Mouse (Mus musculus) embryonic facial prominence, embryonic 12.5 days (tissue): ENCODE results near the gene Abl2. TPM values are rescaled to one million over a fixed set of nuclear protein-coding genes. Genes with fewer than 3 reads are reported as not detected.
"Not testable (repeated sequence)": the region's sequence is repeated elsewhere in the genome, so short reads cannot be mapped to it uniquely, and the experiment has no call there.

Experiments used
- ATAC-seq: fragments of 200-750 bp; cut with Nextera tagmentation; 2 replicates; pipeline ENCODE4 v1.8.0; 2017; ENCODE audit not compliant: insufficient number of reproducible peaks, insufficient read depth, low FRiP score, low TSS enrichment
- H3K27ac ChIP-seq: fragments of 300-500 bp; sonication (generic); 2 replicates; pipeline ENCODE4 v1.5.1; 2016; ENCODE audit warnings: mild to moderate bottlenecking
- H3K27me3 ChIP-seq: fragments of 300-500 bp; sonication (generic); 2 replicates; pipeline ENCODE4 v1.6.1; 2016; ENCODE audit warnings: mild to moderate bottlenecking, moderate library complexity
- H3K36me3 ChIP-seq: fragments of 300-500 bp; sonication (generic); 2 replicates; pipeline ENCODE4 v1.6.1; 2016; ENCODE audit warnings: mild to moderate bottlenecking
- H3K4me1 ChIP-seq: fragments of 300-500 bp; sonication (generic); 2 replicates; pipeline ENCODE4 v1.6.1; 2016
- H3K4me2 ChIP-seq: fragments of 300-500 bp; sonication (generic); replicated peaks from 2 replicates; pipeline ENCODE4 v1.6.1; 2016; ENCODE audit warnings: mild to moderate bottlenecking, moderate library complexity
- H3K4me3 ChIP-seq: fragments of 300-500 bp; sonication (generic); 2 replicates; pipeline ENCODE4 v1.5.1; 2016; ENCODE audit warnings: mild to moderate bottlenecking
- H3K9ac ChIP-seq: fragments of 300-500 bp; sonication (generic); 2 replicates; pipeline ENCODE4 v1.6.1; 2016; ENCODE audit warnings: mild to moderate bottlenecking, moderate library complexity
- H3K9me3 ChIP-seq: fragments of 300-500 bp; sonication (generic); 2 replicates; pipeline ENCODE4 v1.6.1; 2016; ENCODE audit warnings: mild to moderate bottlenecking, moderate library complexity
- WGBS: fragments of 180-500 bp; shearing (Covaris S2); methylation state at CpG from one replicate; pipeline ENCODE4 v1.1.7; 2016; 5-methylcytosine and 5-hydroxymethylcytosine counted together
- polyA plus RNA-seq: library from polyadenylated mRNA; unstranded; fragments of >200 nt; fragmentation: Nextera tagmentation; extraction: Ambion mirVana; gene quantifications from 2 replicates; pipeline ENCODE4 v1.2.1, GENCODE M21; 2016

Gene Abl2
- polyA plus RNA-seq, 1 experiment from 2014 or later = 6.1 TPM

DNA sequence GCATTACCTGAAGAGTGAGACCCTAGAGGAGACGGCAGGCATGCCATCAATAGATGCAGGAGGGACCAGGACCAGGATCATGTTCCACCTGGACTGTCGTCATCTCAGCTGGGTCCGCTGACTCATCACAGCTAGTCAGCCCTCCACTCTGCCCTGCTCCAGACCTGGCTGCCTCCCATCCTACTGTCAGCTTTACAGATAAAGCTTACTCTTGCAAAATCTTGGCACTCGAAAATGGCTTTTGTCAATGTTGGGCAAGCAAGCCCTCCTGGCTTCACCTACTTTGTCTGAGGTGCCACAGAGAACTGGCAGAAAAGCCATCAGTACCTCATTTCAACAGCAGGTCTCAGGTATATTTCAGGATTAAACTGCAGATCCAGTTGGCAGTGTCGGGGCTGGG, 100.1 kb downstream of the Abl2 start:
- Histone ChIP-seq H3K9me3 (no peaks in the 10 kb centered on the region), H3K9ac (no peak overlapping the region), H3K4me1 (0 out of 2 replicates have a peak, but pooled peaks cover 8% of the 10 kb centered on the region), H3K4me3 (no peak overlapping the region), H3K36me3 (no peaks in the 10 kb centered on the region), H3K27ac (no peak overlapping the region), H3K27me3 (no peaks in the 10 kb centered on the region), H3K4me2 (no peak overlapping the region)
- WGBS = 73% methylated on average over 5 of the region's 5 CpGs
- no peak for ATAC-seq

DNA sequence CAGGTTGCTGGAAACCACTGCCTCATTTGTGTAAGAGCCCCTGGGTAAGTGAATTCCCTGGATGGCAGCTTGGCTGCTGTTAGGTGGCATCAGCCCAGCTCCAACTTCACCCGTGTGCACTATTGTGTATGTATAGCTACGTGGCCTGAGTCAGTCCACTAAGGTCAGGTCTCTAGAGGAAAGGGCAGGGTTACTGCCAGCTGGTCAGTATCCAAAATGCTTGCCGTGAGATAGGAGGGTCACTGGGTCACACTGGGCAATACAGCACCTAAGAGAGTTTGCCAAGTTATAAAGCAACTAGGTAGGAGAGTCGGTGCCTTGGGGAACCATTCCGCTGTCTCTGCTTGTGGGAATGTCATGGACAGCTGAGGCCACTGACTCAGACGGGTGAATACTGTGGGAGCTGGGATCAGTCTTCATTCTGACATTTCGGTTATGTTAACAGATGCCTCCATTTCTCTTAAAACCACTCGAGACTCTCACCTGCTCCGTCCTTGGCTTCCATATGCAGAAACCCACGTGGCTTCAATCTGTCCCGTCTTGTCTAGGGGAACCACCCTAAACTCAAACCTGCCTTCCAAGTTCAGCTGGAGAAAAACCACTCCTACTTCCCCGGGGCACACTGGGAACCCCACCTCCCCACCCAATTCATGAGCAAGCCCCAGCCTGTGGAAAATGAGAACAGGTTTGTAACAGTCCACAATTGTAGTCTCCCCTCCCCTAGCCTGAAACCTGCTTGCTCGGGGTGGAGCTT, 101.5 kb downstream of the Abl2 start:
- no peak overlapping the region for H3K4me2 ChIP-seq
- 74% methylated on average over 13 of the region's 13 CpGs for WGBS
- H3K4me1 ChIP-seq = 0 out of 2 replicates have a peak, but pooled peaks cover 4% of the 10 kb centered on the region
- no peak overlapping the region for H3K4me3 ChIP-seq
- H3K27me3 ChIP-seq = no peaks in the 10 kb centered on the region
- H3K9ac ChIP-seq = no peak overlapping the region
- peak overlapping the region; percentile 36; the same call in 1 of the 2 replicates for H3K27ac ChIP-seq
- H3K9me3 ChIP-seq = no peaks in the 10 kb centered on the region
- peak; percentile 35; the same call in 1 of the 2 replicates for ATAC-seq
- H3K36me3 ChIP-seq = no peaks in the 10 kb centered on the region

DNA sequence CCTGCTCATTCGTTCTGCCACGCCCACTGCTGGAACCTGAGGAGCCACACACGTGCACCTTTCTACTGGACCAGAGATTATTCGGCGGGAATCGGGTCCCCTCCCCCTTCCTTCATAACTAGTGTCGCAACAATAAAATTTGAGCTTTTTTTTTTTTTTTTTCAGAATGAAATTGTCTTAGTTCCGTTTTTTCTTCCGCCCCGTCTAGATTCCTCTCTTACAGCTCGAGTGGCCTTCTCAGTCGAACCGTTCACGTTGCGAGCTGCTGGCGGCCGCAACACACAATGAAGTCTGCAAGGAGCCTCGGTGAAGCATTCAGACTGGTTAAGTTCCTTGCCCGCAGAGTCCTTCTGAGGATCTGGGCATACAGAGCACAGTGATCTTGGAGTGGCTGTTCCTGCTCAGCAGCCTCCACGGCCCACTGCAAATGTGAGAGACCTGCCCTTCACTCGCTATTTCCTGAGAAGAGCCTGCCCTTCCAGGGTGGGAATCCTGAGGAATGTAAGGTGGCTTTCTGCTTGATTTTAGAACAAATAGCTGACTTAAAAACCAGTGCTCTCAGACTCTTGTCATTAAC, 102.2 kb downstream of the Abl2 start:
- H3K36me3 ChIP-seq, ATAC-seq, H3K4me2 ChIP-seq, H3K4me3 ChIP-seq, H3K4me1 ChIP-seq, H3K9ac ChIP-seq, H3K27me3 ChIP-seq, H3K9me3 ChIP-seq: not testable (repeated sequence)
- 0 out of 2 replicates have a peak overlapping the region, but pooled peaks have one; percentile 36 for H3K27ac ChIP-seq
- WGBS = 66% methylated on average over 21 of the region's 21 CpGs

DNA sequence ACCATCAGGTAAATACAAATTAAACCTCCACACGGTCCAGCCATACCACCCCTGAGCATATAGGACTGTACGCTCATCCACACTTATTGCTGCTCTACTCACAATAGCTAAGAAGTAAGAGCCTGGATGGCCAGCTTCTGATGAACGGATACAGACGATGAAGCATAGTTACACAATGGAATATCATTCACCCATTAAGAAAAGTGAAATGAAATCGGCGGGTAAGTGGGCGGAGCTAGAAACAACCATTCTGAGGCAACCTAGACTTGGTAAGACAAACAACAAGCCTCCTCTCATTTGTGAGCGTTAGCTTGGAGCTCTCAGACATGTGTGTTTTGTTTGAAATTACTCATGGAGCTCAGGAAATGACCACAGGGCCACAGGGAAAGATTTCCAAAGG, 107.2 kb downstream of the Abl2 start:
- no peaks in the 10 kb centered on the region for H3K36me3 ChIP-seq
- no peaks in the 10 kb centered on the region for H3K27me3 ChIP-seq
- H3K4me3 ChIP-seq = no peak overlapping the region
- H3K4me1 ChIP-seq = no peaks in the 10 kb centered on the region; the same call in 1 of the 2 replicates
- ATAC-seq = no peak
- H3K27ac ChIP-seq = no peak overlapping the region
- H3K9ac ChIP-seq = no peak overlapping the region
- H3K4me2 ChIP-seq = no peak overlapping the region
- 84% methylated on average over 8 of the region's 8 CpGs for WGBS
- no peaks in the 10 kb centered on the region for H3K9me3 ChIP-seq

DNA sequence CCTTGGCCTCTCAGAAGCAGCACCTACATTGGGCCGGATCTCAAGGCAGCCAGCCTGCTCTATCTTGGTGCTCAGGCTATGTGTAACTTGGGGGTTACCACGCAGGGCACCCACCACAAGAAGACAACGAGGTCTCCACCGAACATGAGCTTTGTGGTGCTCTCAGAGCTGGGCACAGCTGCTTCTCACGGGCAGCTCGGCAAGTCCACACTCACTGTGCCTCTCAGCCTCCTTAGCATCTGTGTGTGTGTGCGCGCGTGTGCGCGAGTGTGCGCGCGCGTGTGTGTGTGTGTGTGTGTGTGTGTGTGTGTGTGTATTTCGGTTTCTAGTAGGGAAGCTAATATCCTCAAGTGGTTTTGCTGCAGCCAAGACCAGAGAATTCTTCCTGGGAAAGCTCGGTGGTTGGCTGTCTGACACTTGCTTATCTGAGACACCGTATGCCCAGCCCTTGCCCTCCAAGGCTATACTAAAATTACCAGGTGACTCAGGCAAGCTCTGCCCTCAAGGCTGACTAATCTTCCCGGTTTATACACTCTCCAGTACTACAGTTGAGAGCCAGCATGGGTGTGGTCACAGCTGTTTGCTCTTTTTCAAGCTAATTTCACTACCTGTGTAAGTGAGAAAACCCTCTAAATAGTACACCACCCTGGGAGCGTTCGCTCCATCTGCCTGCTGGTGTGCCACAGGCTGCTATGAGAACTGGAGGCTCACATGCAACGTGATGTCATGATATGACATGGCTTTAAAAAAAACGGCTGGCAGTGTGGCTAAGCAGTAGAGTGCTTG, 108.7 kb downstream of the Abl2 start:
- no peaks in the 10 kb centered on the region for H3K36me3 ChIP-seq
- H3K27me3 ChIP-seq = no peaks in the 10 kb centered on the region
- 85% methylated on average over 23 of the region's 23 CpGs for WGBS
- no peak overlapping the region for H3K4me3 ChIP-seq
- H3K27ac ChIP-seq = no peak overlapping the region
- H3K4me2 ChIP-seq = no peak overlapping the region
- no peak overlapping the region for H3K9ac ChIP-seq
- H3K9me3 ChIP-seq = no peaks in the 10 kb centered on the region
- no peaks in the 10 kb centered on the region; the same call in 1 of the 2 replicates for H3K4me1 ChIP-seq
- ATAC-seq = no peak

DNA sequence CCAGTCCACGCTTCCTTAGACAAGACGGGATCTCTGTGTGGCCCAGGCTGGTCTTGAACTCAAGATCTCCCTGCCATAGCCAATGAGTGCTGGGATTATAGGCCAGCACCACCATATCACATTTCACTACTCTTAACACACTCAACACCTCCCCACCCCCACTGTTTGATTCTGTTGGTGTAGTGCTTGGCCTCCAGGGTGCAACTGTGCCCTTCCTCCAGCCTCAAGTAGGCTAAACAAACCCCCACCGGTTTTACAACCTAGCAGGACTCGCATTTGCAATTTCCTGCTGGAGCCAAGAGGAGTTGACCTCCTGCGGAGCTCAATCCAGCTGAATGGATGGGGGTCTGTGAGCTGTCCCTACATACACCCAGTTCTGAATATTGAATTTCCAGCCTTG, 110.0 kb downstream of the Abl2 start:
- H3K4me2 ChIP-seq = no peak overlapping the region
- WGBS = 30% methylated on average over 5 of the region's 5 CpGs
- H3K4me1 ChIP-seq = peaks cover 4% of the 10 kb centered on the region; the same call in 1 of the 2 replicates
- no peak overlapping the region for H3K27ac ChIP-seq
- H3K4me3 ChIP-seq = no peak overlapping the region
- H3K27me3 ChIP-seq = peaks cover 3% of the 10 kb centered on the region; the same call in 1 of the 2 replicates
- no peak for ATAC-seq
- no peaks in the 10 kb centered on the region for H3K9me3 ChIP-seq
- H3K9ac ChIP-seq = no peak overlapping the region
- H3K36me3 ChIP-seq = no peaks in the 10 kb centered on the region

DNA sequence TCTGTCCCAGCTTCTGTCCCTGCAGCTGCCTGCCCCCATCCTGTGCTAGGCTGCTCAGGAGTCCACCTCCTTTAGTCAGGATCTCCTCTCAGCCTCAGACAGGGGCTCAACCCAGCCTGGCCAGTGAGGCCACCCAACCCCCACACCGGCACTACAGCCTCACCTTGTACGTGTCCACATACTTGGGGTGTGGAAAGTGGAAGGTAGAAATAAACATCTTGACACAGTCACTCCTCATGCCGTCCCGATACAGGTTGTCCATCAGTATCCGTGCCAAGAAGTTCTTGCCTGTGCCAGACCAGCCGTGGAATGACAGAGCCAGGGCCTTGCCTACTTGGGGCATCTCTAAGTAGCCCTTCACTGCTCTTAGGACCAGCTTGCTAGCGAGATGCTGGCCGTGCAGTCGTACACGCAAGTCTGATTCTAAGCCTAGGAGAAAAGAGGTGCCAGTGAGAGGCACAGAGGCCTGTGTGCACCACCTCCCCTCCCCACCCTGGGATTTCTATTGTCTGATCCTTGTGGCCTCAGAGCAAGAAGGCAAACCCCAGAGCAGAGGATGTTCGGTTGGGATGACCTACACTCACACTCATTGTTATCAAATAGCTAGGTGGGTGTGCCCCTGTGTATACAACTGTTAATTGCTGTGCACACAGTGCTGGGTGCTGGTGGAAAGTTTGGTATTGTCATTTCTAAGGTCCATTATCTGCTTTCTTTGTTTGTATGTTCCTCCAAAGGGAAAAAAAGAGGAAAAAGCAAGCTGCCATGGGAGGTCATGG, 110.8 kb downstream of the Abl2 start:
- ATAC-seq = no peak
- no peak overlapping the region for H3K27ac ChIP-seq

DNA sequence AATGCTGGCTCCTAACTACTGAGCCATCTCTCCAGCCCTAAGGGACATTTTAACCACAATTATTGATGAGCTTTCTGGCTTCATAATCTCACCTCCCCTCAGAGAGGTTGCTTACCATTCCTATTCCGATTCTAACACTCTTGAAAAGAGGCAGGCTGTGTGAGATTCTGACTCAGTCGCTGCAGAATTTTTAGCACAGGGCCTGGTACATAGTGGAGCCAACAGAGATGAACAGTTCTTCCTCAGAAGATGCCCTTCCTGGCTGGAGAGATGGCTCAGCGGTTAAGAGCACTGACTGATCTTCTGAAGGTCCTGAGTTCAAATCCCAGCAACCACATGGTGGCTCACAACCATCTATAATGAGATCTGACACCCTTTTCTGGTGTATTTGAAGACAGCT, 113.3 kb downstream of the Abl2 start:
- no peak overlapping the region for H3K27ac ChIP-seq
- no peak overlapping the region for H3K4me2 ChIP-seq
- no peak overlapping the region for H3K9ac ChIP-seq
- no peaks in the 10 kb centered on the region for H3K9me3 ChIP-seq
- no peaks in the 10 kb centered on the region for H3K36me3 ChIP-seq
- H3K4me1 ChIP-seq = peaks cover 10% of the 10 kb centered on the region; the same call in 1 of the 2 replicates
- 94% methylated on average over 3 of the region's 3 CpGs for WGBS
- peaks cover 6% of the 10 kb centered on the region; the same call in 1 of the 2 replicates for H3K27me3 ChIP-seq
- H3K4me3 ChIP-seq = no peak overlapping the region
- ATAC-seq = no peak

More for the DNA sequence above, 110.8 kb downstream of the Abl2 start:
- Histone ChIP-seq H3K9me3 (no peaks in the 10 kb centered on the region), H3K4me1 (peaks cover 8% of the 10 kb centered on the region; the same call in 1 of the 2 replicates), H3K36me3 (no peaks in the 10 kb centered on the region), H3K4me2 (no peak overlapping the region), H3K27me3 (peaks cover 6% of the 10 kb centered on the region; the same call in 1 of the 2 replicates), H3K9ac (no peak overlapping the region), H3K4me3 (no peak overlapping the region)
- WGBS = 41% methylated on average over 11 of the region's 11 CpGs

DNA sequence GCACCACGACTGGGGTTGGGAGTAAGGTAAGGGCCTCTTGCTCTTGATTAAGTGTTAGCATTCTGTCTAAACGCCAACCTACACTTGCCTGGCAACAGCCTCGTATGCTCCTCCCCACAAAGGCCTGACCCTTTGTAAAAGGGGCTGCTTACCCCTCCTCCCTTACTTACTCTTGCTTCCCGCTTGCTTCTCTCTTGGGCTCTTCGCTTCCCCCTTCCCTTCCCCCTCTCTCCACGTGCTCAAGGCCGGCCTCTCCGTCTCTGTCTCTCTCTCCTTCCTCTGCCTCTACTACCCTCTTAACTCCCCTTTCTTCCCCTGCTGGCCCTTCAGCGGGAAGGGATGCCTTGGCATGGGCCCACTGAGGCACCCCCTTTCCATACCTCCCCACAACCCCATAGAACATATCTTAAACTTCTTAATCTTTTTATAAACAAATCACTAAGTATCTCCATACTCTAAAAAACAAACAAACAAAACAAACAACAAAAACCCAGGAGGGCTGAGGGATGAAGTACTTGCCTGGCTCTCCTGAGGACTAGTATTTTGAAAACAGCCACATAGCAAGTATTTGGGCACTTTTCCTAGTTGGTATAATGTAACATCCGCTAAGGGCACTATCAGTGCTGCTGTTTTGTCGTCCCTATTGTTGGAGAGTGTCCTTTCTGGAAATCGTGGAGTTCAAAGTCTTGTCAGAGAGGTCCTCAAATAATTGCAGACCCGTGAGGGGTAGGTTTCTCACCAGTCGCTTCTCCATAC, 114.3 kb downstream of the Abl2 start:
- peaks cover 6% of the 10 kb centered on the region; the same call in 1 of the 2 replicates for H3K27me3 ChIP-seq
- no peaks in the 10 kb centered on the region for H3K9me3 ChIP-seq
- H3K4me2 ChIP-seq = peak overlapping the region; percentile 99
- ATAC-seq = no peak
- peaks cover 10% of the 10 kb centered on the region; the same call in 1 of the 2 replicates for H3K4me1 ChIP-seq
- H3K4me3 ChIP-seq = peak overlapping the region; percentile 55
- 9% methylated on average over 14 of the region's 14 CpGs for WGBS
- H3K36me3 ChIP-seq = no peaks in the 10 kb centered on the region
- no peak overlapping the region for H3K27ac ChIP-seq
- no peak overlapping the region for H3K9ac ChIP-seq

DNA sequence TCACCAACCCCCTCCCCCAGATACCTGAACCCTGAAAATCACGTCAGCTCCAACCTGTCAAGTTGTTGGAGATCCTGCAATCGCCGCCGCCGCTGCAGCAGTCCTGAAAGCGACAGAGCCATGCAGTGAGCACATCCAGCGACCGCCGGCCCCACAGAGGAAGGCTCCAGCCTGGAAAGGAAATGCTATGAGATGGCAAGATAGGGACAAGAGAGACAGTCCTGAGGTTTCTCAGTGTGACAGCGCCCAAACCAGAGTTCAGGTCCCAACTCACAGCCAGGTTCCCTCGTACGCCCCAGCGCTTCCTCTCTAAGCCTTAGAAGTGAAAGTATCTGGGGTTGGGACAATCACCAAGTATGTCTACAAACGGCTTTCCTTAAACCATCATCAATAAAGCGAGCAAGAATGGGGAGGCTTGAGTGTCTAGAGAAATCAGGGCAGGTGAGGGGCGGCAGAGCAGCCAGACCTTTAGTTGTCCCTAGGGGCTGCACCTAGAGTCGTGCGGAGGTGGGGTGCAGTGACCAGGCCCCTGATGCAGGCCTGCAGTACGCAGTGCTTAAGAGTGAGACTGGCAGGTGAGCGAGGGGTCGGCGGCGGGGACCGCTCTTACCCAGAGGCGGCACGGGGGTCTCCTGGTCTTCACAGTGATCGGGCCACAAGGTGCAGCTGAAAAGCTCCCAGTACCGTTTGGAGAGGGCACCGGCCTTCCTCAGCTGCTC, 115.0 kb downstream of the Abl2 start:
- ATAC-seq = 0 out of 2 replicates have a peak, but pooled peaks have one; percentile 14
- peak overlapping the region; percentile 59 for H3K9ac ChIP-seq
- H3K27ac ChIP-seq = no peak overlapping the region
- peaks cover 10% of the 10 kb centered on the region; the same call in 1 of the 2 replicates for H3K4me1 ChIP-seq
- H3K27me3 ChIP-seq = peaks cover 6% of the 10 kb centered on the region; the same call in 1 of the 2 replicates
- WGBS = 2% methylated on average over 29 of the region's 29 CpGs
- H3K4me2 ChIP-seq = peak overlapping the region; percentile 99
- H3K36me3 ChIP-seq = no peaks in the 10 kb centered on the region
- no peaks in the 10 kb centered on the region for H3K9me3 ChIP-seq
- peak overlapping the region; percentile 55 for H3K4me3 ChIP-seq
